Mouse (Mus musculus) lung, embryonic 15.5 days (tissue): ENCODE measurements around the gene Gm13698. TPM values are rescaled to one million over a fixed set of nuclear protein-coding genes. Genes with fewer than 3 reads are reported as not detected.
"Not testable (repeated sequence)": the region's sequence is repeated elsewhere in the genome, so short reads cannot be mapped to it uniquely, and the experiment has no call there.

Experiments used
- ATAC-seq: fragments of 200-750 bp; cut with Nextera tagmentation; 2 replicates; pipeline ENCODE4 v1.8.0; 2017; ENCODE audit warnings: moderate number of reproducible peaks, borderline replicate concordance; ENCODE audit not compliant: low FRiP score, low TSS enrichment; ENCODE audit errors: extremely low read depth
- H3K27ac ChIP-seq: fragments of 300-500 bp; sonication (generic); 2 replicates; pipeline ENCODE4 v1.5.1; 2015; ENCODE audit warnings: moderate library complexity, mild to moderate bottlenecking, inconsistent platforms
- H3K27me3 ChIP-seq: fragments of 300-500 bp; sonication (generic); 2 replicates; pipeline ENCODE4 v1.6.1; 2015; ENCODE audit warnings: inconsistent platforms
- H3K36me3 ChIP-seq: fragments of 300-500 bp; sonication (generic); 2 replicates; pipeline ENCODE4 v1.6.1; 2015; ENCODE audit warnings: inconsistent platforms
- H3K4me1 ChIP-seq: fragments of 300-500 bp; sonication (generic); 2 replicates; pipeline ENCODE4 v1.6.1; 2015; ENCODE audit warnings: inconsistent platforms
- H3K4me2 ChIP-seq: fragments of 300-500 bp; sonication (generic); 2 replicates; pipeline ENCODE4 v1.6.1; 2015; ENCODE audit warnings: inconsistent platforms, mild to moderate bottlenecking, moderate library complexity
- H3K4me3 ChIP-seq: fragments of 300-500 bp; sonication (generic); 2 replicates; pipeline ENCODE4 v1.5.1; 2015; ENCODE audit warnings: mild to moderate bottlenecking, inconsistent platforms
- H3K9ac ChIP-seq: fragments of 300-500 bp; sonication (generic); 2 replicates; pipeline ENCODE4 v1.6.1; 2015; ENCODE audit warnings: inconsistent platforms
- H3K9me3 ChIP-seq: fragments of 300-500 bp; sonication (generic); 2 replicates; pipeline ENCODE4 v1.6.1; 2016; ENCODE audit warnings: inconsistent platforms
- WGBS: fragments of 180-500 bp; shearing (Covaris S2); methylation state at CpG from one replicate; pipeline ENCODE4 v1.1.7; 2015; 5-methylcytosine and 5-hydroxymethylcytosine counted together
- polyA plus RNA-seq: library from polyadenylated mRNA; unstranded; fragments of >200 nt; fragmentation: Nextera tagmentation; extraction: Ambion mirVana; gene quantifications from 2 replicates; pipeline ENCODE4 v1.2.1, GENCODE M21; 2015

The Gm13698 gene
- polyA plus RNA-seq, 1 experiment from 2014 or later: not detected

- not testable (repeated sequence) for H3K27ac ChIP-seq, H3K9me3 ChIP-seq, H3K4me1 ChIP-seq, H3K9ac ChIP-seq, H3K4me2 ChIP-seq, H3K36me3 ChIP-seq, H3K4me3 ChIP-seq, ATAC-seq, H3K27me3 ChIP-seq
- 69% methylated on average over 2 of the region's 3 CpGs for WGBS
These were observed 39.0 kb downstream of the Gm13698 start for GRCm38 (mm10) chr2:83994526-83994925.

Other genes with a start within 250 kb of the Gm13698 start
- 64.4 and 64.8 TPM in 2 replicates for gene Itgav, start 231.3 kb upstream of the Gm13698 start, polyA plus RNA-seq
- gene Fam171b, start 143.1 kb upstream of the Gm13698 start, polyA plus RNA-seq: 2.0 and 2.7 TPM in 2 replicates
- gene Zswim2, start 14.5 kb upstream of the Gm13698 start, polyA plus RNA-seq: 0.11 TPM in 1 of 2 replicates, not detected in the other
- gene Gm13693, start 5.8 kb downstream of the Gm13698 start, polyA plus RNA-seq: not detected in 2 replicates
- gene Gm13695, start 11.6 kb downstream of the Gm13698 start, polyA plus RNA-seq: not detected in 2 replicates
- gene Gm13696, start 17.4 kb downstream of the Gm13698 start, polyA plus RNA-seq: not detected in 2 replicates
- not detected in 2 replicates for gene Gm13694, start 23.2 kb downstream of the Gm13698 start, polyA plus RNA-seq
- not detected in 2 replicates for gene Gm13697, start 29.1 kb downstream of the Gm13698 start, polyA plus RNA-seq
- gene Gm13691, start 34.9 kb downstream of the Gm13698 start, polyA plus RNA-seq: not detected in 2 replicates